Mouse (Mus musculus): Measurements from ENCODE around the gene Tsr1. TPM values are rescaled to one million over a fixed set of nuclear protein-coding genes. Genes with fewer than 3 reads are reported as not detected.

The Tsr1 gene
- polyA plus RNA-seq, 1 experiment = 8.9 TPM

- H3K4me1 ChIP-seq (ENCODE audit: control insufficient read depth, insufficient read depth, insufficient read length) = no peaks in the 10 kb centered on the region
- H3K4me3 ChIP-seq (ENCODE audit: extremely low read depth, insufficient read depth, insufficient read length) = no peak overlapping the region
- DNase-seq (ENCODE audit: low read depth in 1 of 2, low spot score in 2 of 2) = no peak
- no peak overlapping the region for H3K27ac ChIP-seq (ENCODE audit: insufficient read depth, low read length)
- WGBS = 90% methylated on average over 9 of the region's 9 CpGs
- TF ChIP-seq CTCF (IDR thresholded peaks at IDR 0.05; ENCODE audit: extremely low read depth, insufficient read depth, insufficient read length, insufficient replicate concordance) (no peak), POLR2A (IDR thresholded peaks at IDR 0.05; ENCODE audit: low read depth, low read length) (no peak)
- H3K27me3 ChIP-seq (ENCODE audit: control insufficient read depth, insufficient read depth, low read length) = no peaks in the 10 kb centered on the region
- H3K36me3 ChIP-seq (ENCODE audit: control insufficient read depth, insufficient read depth, low read length) = no peaks in the 10 kb centered on the region
These were observed 32.6 kb upstream of the Tsr1 start for GRCm38 (mm10) chr11:74865252-74865651.

GRCm38 (mm10) chr11:74866640-74867039 lies 31.2 kb upstream of the Tsr1 start:
- Histone ChIP-seq H3K27ac (ENCODE audit: insufficient read depth, low read length) (no peak overlapping the region), H3K27me3 (ENCODE audit: control insufficient read depth, insufficient read depth, low read length) (no peaks in the 10 kb centered on the region), H3K4me3 (ENCODE audit: extremely low read depth, insufficient read depth, insufficient read length) (no peak overlapping the region), H3K4me1 (ENCODE audit: control insufficient read depth, insufficient read depth, insufficient read length) (no peaks in the 10 kb centered on the region), H3K36me3 (ENCODE audit: control insufficient read depth, insufficient read depth, low read length) (no peaks in the 10 kb centered on the region)
- TF ChIP-seq CTCF (IDR thresholded peaks at IDR 0.05; ENCODE audit: extremely low read depth, insufficient read depth, insufficient read length, insufficient replicate concordance) (no peak), POLR2A (IDR thresholded peaks at IDR 0.05; ENCODE audit: low read depth, low read length) (no peak)
- 90% methylated on average over 4 of the region's 4 CpGs for WGBS
- no peak for DNase-seq (ENCODE audit: low read depth in 1 of 2, low spot score in 2 of 2)

- Histone ChIP-seq H3K4me3 (ENCODE audit: extremely low read depth, insufficient read depth, insufficient read length) (no peak overlapping the region), H3K27me3 (ENCODE audit: control insufficient read depth, insufficient read depth, low read length) (no peaks in the 10 kb centered on the region), H3K4me1 (ENCODE audit: control insufficient read depth, insufficient read depth, insufficient read length) (no peaks in the 10 kb centered on the region), H3K27ac (ENCODE audit: insufficient read depth, low read length) (no peak overlapping the region), H3K36me3 (ENCODE audit: control insufficient read depth, insufficient read depth, low read length) (no peaks in the 10 kb centered on the region)
- TF ChIP-seq POLR2A (IDR thresholded peaks at IDR 0.05; ENCODE audit: low read depth, low read length) (no peak), CTCF (IDR thresholded peaks at IDR 0.05; ENCODE audit: extremely low read depth, insufficient read depth, insufficient read length, insufficient replicate concordance) (no peak)
- DNase-seq (ENCODE audit: low read depth in 1 of 2, low spot score in 2 of 2) = no peak
- WGBS = 84% methylated on average over 2 of the region's 2 CpGs
These were observed 30.7 kb upstream of the Tsr1 start for GRCm38 (mm10) chr11:74867181-74867580.

- Histone ChIP-seq H3K27me3 (ENCODE audit: control insufficient read depth, insufficient read depth, low read length) (no peaks in the 10 kb centered on the region), H3K27ac (ENCODE audit: insufficient read depth, low read length) (no peak overlapping the region), H3K4me1 (ENCODE audit: control insufficient read depth, insufficient read depth, insufficient read length) (no peaks in the 10 kb centered on the region), H3K36me3 (ENCODE audit: control insufficient read depth, insufficient read depth, low read length) (no peaks in the 10 kb centered on the region), H3K4me3 (ENCODE audit: extremely low read depth, insufficient read depth, insufficient read length) (no peak overlapping the region)
- DNase-seq (ENCODE audit: low read depth in 1 of 2, low spot score in 2 of 2) = no peak
- 91% methylated on average over 13 of the region's 13 CpGs for WGBS
- no peak for TF ChIP-seq POLR2A (IDR thresholded peaks at IDR 0.05; ENCODE audit: low read depth, low read length)
- no peak for TF ChIP-seq CTCF (IDR thresholded peaks at IDR 0.05; ENCODE audit: extremely low read depth, insufficient read depth, insufficient read length, insufficient replicate concordance)
These were observed 29.7 kb upstream of the Tsr1 start for GRCm38 (mm10) chr11:74868046-74868760.

- 96% methylated on average over 6 of the region's 6 CpGs for WGBS
These were observed 28.3 kb upstream of the Tsr1 start for GRCm38 (mm10) chr11:74869603-74870002.

GRCm38 (mm10) chr11:74870544-74870943 lies 27.3 kb upstream of the Tsr1 start:
- TF ChIP-seq POLR2A (IDR thresholded peaks at IDR 0.05; ENCODE audit: low read depth, low read length) (no peak), CTCF (IDR thresholded peaks at IDR 0.05; ENCODE audit: extremely low read depth, insufficient read depth, insufficient read length, insufficient replicate concordance) (no peak)

More at GRCm38 (mm10) chr11:74869603-74870002, 28.3 kb upstream of the Tsr1 start:
- Histone ChIP-seq H3K4me1 (ENCODE audit: control insufficient read depth, insufficient read depth, insufficient read length) (no peaks in the 10 kb centered on the region), H3K36me3 (ENCODE audit: control insufficient read depth, insufficient read depth, low read length) (no peaks in the 10 kb centered on the region), H3K27me3 (ENCODE audit: control insufficient read depth, insufficient read depth, low read length) (no peaks in the 10 kb centered on the region), H3K27ac (ENCODE audit: insufficient read depth, low read length) (no peak overlapping the region), H3K4me3 (ENCODE audit: extremely low read depth, insufficient read depth, insufficient read length) (no peak overlapping the region)
- no peak for DNase-seq (ENCODE audit: low read depth in 1 of 2, low spot score in 2 of 2)
- TF ChIP-seq CTCF (IDR thresholded peaks at IDR 0.05; ENCODE audit: extremely low read depth, insufficient read depth, insufficient read length, insufficient replicate concordance) = no peak
- TF ChIP-seq POLR2A (IDR thresholded peaks at IDR 0.05; ENCODE audit: low read depth, low read length) = no peak

GRCm38 (mm10) chr11:74870991-74871622 lies 26.8 kb upstream of the Tsr1 start:
- Histone ChIP-seq H3K36me3 (ENCODE audit: control insufficient read depth, insufficient read depth, low read length) (no peaks in the 10 kb centered on the region), H3K27ac (ENCODE audit: insufficient read depth, low read length) (no peak overlapping the region), H3K27me3 (ENCODE audit: control insufficient read depth, insufficient read depth, low read length) (no peaks in the 10 kb centered on the region), H3K4me1 (ENCODE audit: control insufficient read depth, insufficient read depth, insufficient read length) (no peaks in the 10 kb centered on the region), H3K4me3 (ENCODE audit: extremely low read depth, insufficient read depth, insufficient read length) (no peak overlapping the region)
- no peak for DNase-seq (ENCODE audit: low read depth in 1 of 2, low spot score in 2 of 2)
- WGBS = 77% methylated on average over 12 of the region's 12 CpGs
- TF ChIP-seq POLR2A (IDR thresholded peaks at IDR 0.05; ENCODE audit: low read depth, low read length) (no peak), CTCF (IDR thresholded peaks at IDR 0.05; ENCODE audit: extremely low read depth, insufficient read depth, insufficient read length, insufficient replicate concordance) (no peak)

More at GRCm38 (mm10) chr11:74870544-74870943, 27.3 kb upstream of the Tsr1 start:
- DNase-seq (ENCODE audit: low read depth in 1 of 2, low spot score in 2 of 2) = no peak
- H3K4me1 ChIP-seq (ENCODE audit: control insufficient read depth, insufficient read depth, insufficient read length) = no peaks in the 10 kb centered on the region
- H3K4me3 ChIP-seq (ENCODE audit: extremely low read depth, insufficient read depth, insufficient read length) = no peak overlapping the region
- no peaks in the 10 kb centered on the region for H3K36me3 ChIP-seq (ENCODE audit: control insufficient read depth, insufficient read depth, low read length)
- WGBS = 72% methylated on average over 4 of the region's 4 CpGs
- no peak overlapping the region for H3K27ac ChIP-seq (ENCODE audit: insufficient read depth, low read length)
- H3K27me3 ChIP-seq (ENCODE audit: control insufficient read depth, insufficient read depth, low read length) = no peaks in the 10 kb centered on the region
